Mouse (Mus musculus) gastrocnemius, postnatal 25 days (tissue): ENCODE results near the gene Syt2. TPM values are rescaled to one million over a fixed set of nuclear protein-coding genes. Genes with fewer than 3 reads are reported as not detected.

Experiments
- DNase-seq: peaks from one replicate; pipeline ENCODE4 v3.0.0; 2022
- total RNA-seq, 2 experiments: library from RNA; stranded (reverse); gene quantifications; 1 replicate in 1 of 2; 2 replicates in 1 of 2; pipeline ENCODE4 v1.2.3; 2021

The Syt2 gene
- total RNA-seq, 2 experiments from 2014 or later = 0.05 TPM; not detected in 1

DNA sequence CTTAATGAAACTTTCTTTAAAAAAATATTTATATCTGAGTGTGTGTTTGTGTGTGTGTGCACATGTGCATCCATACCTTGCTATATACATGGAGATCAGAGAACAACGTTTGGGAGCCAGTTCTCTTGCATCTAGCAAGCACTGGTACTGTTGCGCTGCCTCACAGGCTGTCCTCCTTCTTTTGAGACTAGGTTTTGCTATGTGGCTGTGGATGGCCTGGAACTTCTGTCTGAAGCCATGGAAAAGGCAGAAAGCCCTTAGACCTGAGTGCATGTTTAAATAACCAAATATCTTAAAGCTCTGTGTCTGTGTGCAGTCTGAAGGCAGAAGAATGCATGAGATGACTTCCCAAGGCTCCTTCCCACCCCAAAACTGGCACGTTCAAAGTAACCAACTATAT, 126.3 kb downstream of the Syt2 start:
- DNase-seq = no peak

DNA sequence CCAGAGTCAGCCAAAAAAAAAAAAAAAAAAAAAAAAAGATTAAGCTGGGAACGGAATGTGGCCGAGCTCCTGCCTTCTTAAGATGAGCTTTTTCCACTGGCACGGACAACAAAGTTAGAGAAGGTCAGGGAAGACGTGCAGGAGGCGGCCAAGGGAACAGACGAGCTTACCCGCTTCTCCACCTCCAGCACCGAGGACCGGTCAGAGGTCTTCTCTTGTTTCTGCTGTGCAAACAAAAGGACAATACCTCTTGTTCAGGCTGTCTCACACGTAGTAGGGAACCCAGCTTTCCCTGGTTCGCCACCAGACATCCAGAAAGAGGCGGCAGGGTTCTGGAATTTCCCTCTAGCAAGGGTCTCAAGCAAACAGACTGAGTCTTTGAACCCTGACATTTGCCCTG, 126.8 kb downstream of the Syt2 start:
- DNase-seq = peak; percentile 67

DNA sequence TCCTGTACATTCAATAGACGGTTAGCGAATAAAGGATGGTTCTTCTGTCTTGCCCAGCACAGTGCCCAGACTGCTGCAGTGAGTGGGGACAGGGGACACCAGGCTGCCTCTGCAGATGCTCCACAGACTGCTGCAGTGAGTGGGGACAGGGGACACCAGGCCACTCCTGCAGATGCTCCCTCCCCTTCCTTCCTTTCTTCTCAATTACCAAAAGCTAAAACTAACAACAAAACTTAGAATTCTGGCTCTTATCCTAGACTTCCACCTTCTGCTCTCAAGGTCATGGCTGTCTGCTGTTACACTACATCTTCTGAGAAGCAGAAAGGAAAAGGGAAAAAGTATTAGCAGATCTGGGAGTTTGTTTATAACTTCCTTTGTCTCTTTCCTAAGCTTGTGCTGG, 127.8 kb downstream of the Syt2 start:
- no peak for DNase-seq

DNA sequence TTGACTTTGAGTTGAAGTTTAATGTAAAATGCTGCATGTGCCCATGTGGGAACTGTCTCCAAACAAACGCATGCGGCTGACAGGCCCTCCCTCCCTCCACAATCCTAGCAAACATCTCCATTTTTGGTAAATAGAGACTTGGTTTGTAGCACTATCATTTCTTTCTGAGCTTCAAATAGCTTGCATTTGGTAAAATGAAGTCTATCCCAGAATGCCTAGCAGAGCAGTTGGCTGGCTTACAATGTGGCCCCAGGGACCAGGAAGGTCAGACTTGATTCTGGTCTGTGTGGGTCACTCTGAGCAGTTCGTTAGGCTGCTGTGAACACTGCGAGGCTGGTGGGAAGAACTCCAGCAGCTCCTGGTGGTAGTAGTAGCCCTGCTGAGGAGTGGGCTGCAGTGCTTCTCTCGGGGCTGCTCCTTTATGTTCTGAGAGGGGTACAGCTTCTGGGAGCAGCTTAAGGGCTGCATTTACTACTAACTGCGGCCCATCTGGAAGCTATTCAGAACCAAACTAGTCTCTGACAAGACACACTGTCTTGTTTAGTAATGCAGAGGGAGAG, 128.3 kb downstream of the Syt2 start:
- peak; percentile 61 for DNase-seq

DNA sequence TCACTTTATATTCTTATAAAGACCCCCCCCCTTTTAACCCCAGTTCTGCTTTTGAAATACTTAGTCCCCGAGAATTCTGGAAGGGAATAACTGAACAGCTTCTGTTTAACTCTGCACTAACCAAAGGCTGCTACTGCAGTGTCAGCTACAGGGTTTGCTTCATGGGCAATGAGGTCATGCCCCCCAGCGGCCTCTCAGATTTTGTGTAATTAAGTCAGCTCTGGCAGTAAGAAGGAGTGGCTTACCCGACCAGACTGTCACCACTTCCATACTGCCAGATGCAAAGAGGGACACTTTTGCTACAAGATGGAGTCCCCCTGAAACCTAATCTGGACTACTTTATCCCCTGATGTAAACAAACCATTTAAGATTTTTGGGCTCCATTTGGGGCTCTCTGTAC, 129.2 kb downstream of the Syt2 start:
- DNase-seq = no peak

DNA sequence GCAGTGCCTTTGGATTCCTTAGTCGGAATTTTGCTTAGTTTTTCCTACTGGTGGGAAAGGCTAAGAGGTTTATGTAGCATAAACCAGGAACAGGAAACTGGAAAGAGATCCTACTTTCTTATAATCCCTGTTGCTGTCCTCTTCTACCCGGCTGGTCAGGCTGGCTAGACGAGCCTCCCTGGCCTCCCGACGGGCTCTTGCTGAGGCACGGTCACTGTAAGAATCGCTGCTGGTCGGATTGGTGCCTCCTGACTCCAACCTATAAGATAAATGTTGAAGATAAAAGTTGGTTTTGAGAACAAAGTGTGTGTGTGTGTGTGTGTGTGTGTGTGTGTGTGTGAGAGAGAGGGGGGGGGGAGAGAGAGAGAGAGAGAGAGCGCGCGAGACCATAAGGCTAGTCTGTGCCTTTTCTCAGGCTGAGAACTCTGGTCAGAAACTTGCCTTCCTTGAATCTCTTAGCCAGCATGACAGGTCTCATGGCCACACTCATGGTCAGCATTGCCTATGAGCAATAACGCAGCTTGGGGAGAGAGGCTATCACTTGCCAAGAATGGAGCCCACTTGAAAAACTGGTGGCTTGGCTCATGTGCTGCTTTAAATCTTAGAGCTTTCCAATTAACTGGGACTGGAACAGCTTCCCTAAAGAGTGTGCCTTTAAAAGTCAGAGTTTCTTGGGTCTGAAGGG, 130.9 kb downstream of the Syt2 start:
- DNase-seq = no peak

DNA sequence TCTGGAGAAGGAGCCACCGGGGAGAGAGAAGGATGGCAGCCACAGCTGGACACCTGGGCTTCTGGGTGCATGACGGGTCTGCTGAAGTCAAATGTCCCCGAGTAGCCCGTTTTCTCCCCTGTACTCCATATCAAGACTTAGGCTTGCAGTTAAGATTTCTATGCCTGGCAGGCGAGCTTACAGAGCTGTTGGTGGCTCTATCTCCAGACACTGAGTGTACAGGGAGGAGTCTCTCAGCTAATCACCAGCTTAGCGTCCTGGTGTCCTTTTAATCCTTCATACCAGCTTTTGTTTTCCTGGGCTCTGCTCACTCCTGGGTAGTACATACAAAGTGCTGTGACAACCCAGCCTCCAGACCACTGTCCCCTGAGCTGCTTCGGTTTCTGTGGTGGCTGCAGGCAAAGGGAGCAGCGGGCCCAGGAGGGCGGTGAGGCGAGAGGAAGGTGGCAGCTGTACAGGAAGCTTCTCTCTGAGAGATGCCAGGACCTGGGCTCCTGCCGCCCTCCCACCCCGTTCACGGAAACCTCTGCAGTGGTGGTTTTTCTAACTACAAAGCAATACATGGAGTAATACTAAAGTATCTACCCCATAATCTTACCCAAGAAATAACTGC, 131.6 kb downstream of the Syt2 start:
- DNase-seq = no peak

DNA sequence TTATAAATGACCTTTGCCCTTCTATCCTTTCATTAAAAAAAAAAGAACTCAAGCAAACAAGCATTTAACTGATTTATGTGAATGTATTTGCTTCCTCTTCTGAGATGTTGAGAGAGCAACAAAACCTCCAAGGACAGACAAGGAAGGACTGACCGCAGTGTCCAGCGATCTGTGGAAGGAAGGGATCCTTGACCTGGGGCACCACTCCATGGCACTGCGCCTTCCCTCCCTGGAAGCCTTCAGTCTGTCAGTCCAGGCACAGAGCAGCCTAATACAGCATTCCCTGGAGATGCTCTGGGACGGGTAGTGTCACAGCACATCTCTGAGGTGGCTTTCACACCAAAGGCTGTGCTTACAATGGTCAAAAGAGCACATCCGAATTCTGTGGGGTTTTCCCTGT, 136.3 kb downstream of the Syt2 start:
- DNase-seq = no peak

DNA sequence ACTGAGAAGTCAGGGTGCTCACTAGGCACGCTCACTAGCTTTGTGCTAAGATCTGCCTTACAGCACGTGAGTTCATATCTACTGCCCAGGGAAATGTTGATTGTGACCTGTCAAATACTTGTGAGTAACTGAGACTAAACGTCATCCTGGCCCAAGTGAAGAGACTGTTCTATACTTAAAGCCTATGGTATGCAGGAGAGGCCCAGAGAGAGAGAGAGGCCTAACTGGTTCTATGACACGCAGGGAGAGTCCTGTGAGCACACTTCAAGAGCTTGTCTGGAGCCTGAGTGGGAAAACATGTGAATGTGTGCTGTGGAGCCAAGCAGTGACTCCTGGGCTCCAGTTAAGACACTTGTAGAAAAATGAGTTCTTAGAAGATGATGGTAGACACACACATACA, 137.5 kb downstream of the Syt2 start:
- no peak for DNase-seq

DNA sequence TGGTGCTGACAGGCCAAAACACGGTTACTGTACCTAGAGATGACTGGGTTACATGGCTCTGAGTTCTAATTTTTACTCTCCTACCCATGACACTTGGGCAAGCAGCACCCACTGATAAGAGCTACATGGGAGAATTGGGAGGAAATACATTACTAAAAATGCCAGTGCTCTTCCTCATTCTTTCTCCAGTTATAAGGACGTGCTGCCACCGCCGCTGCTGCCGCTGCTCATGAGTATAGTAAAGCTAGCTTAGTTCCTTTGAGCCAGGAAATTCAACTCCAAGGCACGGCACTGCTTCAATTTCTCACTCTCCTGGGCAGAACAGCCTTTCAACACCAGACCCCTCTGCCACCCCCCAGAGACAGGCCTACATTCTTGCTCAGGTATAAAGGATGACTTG, 138.0 kb downstream of the Syt2 start:
- no peak for DNase-seq

DNA sequence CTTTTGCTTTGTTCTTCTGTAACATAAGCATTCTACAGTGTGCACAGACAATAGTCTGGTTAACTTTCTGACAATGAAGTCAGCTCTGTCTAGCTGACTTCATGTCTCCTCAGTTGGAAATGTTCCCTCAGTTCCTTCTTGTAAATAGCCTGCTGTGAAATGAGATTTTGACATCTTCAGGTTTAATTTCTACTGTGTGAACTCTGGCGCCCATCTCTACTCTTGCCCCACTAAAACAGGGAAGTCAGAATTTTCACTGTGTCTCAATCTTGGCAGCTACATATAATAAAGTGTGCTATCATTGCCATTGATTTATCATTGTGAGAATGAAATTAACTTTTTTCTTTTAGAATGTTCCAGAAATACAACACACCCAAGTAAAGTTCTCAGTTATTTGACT, 138.4 kb downstream of the Syt2 start:
- DNase-seq = no peak

DNA sequence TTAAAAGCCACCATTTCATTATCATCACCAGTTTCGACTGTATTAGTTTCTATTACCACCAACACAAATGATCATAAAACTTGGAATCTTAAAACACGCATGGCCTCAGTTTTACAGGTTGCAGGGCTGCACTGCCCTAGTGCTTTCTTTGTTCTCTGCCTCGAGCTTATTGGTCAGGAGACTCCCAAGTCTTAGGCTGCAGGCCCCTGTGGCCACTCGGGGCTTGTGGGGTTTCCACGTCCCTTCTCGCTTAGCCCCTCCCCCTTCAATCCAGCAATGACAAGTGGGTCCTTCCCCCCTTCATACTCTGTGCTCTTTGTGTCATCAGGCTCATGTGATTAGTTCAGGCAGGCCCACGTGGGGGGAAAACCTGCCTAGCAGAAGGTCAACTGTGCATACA, 141.6 kb downstream of the Syt2 start:
- DNase-seq = no peak

DNA sequence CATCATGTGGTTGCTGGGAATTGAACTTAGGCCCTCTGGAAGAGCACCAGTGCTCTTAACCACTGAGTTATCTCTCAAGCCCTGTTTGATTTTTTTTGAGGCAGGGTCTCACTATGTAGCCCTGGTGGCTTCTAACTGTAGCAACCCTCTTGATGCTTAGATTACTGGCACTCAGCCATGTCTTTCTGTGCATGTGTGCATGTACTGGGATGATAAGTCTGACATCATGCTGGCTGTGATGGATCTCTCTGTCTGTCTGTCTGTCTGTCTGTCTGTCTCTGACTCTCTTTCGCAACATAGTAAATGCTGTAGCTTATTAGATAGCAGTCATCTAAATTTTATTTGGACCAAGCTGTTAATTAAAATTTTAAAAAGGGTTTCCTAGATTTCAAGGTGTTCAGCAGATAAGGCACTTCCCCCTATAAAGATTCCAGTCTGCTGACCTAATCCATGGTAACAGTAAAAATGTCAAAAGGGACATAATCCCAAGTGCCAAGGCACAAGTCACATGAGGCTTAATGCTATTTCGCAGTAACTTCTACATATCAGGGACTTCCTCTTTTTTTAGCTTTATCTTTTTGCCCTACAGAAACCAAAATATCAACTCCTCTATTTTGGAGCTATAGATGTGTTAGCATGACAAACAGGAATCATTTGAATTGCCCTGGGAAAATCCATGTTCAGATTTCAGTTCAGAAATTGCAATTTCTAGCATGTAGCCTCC, 144.4 kb downstream of the Syt2 start:
- DNase-seq = no peak

DNA sequence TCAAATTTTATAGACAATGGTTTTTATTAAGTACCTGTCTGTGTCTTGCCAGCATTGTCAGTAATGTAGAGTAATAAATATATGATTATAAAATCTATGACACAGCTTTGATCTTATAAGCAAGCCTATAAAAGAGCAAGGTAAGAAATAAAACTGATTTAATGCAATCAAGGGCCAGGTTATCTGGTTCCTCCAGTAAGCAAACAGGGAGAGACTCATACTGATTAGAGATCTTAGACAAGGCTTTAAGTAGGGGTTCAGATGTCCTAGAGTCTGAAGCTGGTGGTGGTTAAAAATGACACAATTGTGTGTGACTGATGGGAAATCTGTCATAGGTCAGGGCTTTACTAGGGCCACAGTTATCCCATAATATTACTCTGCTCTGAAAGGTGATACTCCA, 145.0 kb downstream of the Syt2 start:
- no peak for DNase-seq

DNA sequence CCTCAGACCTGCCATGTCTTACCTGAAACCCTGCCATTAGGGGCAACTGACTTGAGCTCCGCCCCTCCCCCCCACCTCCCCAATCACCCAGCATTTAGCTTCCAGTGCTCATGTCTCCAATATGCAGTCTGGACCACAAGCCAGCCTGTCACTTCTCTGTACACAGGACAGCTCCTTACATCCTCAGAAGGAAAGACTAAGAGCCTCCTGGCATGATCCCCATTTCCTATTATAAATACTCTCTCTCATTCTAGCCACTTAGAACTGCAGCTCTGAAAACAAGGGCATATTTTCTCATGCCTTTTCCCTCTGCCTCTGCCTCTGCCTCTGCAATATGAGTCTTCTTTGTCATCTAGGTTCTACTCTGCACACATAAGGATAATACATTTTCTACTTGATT, 149.6 kb downstream of the Syt2 start:
- DNase-seq = no peak

DNA sequence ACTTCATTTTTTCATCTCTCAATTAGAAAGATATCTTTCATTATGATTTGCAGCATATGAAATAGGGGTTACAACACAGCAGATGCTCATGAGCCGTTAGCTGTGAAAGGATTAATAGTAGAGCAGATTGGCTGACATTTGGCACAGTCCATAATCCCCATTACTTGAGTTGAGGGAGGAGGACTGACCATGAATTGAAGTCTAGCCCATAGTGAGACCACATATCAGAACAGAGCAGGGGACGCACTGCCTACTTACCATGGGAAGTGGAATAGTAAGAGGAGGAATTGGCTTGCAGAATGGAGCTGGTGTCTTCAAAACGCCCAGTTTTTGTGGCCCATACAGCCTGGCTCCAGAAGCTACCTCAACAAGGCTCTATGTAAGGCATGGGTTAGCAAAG, 150.1 kb downstream of the Syt2 start:
- no peak for DNase-seq

DNA sequence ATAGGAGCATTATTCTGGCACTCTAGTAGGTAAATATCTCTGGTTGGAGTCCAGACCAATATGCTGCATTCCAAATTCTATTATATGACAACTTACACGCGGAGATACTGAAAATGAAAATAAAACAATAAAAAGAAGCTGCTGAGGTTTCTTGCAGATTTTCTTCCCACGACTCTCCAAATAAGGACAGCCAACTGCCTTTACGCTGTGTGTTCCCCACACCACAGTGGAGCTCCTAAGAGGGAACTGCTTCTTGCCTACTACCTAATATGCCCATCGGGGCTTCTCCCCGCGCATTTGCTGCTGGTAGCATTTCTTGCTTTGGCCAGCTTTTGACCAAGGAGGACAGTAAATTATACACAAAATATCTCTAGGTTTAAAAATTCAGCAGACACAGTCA, 155.3 kb downstream of the Syt2 start:
- no peak for DNase-seq

DNA sequence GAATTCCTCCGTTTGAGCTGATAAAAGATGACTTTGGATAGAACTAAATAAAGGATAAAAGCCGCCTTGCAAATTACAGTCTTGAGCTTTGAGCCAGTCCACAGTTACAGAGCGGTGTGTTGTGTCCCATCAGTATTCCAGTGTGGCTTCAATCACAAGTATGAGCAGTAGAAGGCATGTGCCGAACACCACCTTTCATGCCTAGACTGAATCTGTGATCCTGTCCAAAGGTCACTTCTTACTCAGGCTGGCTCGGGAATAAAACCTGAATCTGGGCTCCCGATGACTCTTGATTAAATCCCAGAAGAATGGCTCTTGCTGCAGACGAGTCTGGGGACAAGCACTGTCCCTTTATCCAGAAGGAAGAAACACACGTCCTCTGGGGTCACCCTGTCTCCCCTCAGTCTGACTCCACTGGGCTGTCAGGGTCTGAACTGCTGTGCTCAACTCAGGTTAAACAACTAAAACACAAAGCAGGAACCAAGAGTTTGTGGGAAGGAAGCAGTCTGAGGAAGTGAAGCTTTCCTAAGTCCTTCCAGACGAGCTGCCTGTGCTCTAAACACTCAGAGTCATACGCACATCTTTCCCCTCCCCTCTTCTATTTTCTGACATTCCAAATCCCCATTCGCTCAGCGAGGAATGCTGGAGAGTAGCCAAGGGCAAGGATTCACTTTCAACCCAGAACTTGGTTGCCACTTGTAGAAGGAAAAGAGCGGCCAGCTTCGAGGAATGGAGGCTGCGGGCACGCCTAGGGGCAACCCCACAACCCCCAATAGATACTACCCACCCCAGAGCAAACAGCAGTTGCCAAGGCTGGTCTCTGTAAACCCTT, 157.0 kb downstream of the Syt2 start:
- peak; percentile 74 for DNase-seq

DNA sequence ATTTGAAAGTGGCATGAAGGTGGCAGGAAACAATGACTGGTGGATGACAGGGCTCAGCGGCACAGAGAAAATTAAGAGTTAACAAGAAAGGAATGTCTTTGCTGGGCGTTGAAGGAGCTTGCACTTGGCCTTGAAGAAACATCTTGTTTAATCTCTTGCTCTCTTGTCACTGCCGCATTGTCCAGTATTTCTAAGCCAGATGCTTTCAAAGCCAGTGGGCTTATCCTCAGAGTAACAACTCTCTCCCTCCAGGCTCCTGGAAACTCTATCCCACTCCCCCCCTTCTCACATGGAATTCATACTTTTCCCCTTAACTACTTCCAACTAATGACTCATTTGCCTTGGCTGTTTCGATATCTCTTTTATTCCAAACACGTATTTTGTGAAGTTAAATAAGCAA, 157.9 kb downstream of the Syt2 start:
- DNase-seq = peak; percentile 24

DNA sequence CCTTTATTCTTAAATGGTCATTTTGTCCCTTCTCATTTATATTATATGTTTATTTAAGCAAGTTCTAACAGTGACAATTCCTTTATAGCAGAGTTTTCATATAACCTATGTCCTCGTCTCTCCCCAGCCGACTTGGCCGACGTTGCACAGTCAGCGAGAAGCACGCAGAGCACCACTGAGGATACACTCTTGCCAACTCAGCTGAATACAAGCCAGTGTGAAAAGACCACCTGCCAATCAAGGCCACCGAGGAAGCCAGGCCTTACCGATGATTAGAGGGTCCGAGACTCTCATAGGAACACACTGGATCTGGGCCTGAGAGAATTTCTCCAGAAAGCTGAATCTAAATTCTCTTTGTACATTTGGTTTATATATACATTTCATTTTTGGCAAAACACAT, 159.0 kb downstream of the Syt2 start:
- no peak for DNase-seq
